Mouse (Mus musculus): Measurements from ENCODE around the gene Rnf215. TPM values are rescaled to one million over a fixed set of nuclear protein-coding genes. Genes with fewer than 3 reads are reported as not detected.
A peak's percentile ranks its signal among the peaks of the same experiment; 100 is the strongest.
"Not testable (repeated sequence)": the region's sequence is repeated elsewhere in the genome, so short reads cannot be mapped to it uniquely, and the experiment has no call there.

The Rnf215 gene
- total and polyA plus RNA-seq, 2 experiments: 10.3 to 13.1 TPM

DNA sequence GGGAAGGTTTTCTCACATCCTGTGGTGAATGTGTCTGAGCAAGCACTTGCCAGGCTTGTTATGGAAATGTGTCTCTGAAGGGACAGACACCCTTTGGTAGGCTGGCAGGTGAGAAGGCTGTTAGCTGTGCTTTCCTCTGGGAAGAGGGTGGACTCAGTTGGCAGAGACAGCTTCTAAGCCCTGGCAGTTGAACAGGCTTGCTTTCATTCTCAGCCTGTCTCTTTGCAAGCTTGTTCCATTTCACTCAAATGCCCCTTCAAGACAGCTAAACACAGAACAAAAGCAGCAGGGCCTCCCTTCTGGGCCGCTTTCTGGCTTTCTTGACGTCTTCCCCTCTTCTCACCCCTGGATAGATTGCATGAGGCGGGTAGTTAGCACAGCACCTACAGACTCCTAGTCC is 35.6 kb upstream of the Rnf215 start:
- H3K36me3 ChIP-seq (ENCODE audit: control insufficient read depth, insufficient read depth, low read length): peaks cover 49% of the 10 kb centered on the region
- no peak for TF ChIP-seq CTCF (IDR thresholded peaks at IDR 0.05; ENCODE audit: low read depth, low read length)
- TF ChIP-seq POLR2A (IDR thresholded peaks at IDR 0.05; ENCODE audit: extremely low read depth, insufficient read depth, low read length): no peak
- no peak overlapping the region for H3K9ac ChIP-seq (ENCODE audit: low read depth, low read length)
- 84% methylated on average over 3 of the region's 3 CpGs for WGBS
- no peak overlapping the region for H3K4me3 ChIP-seq (ENCODE audit: insufficient read depth, low read depth, low read length)
- DNase-seq (ENCODE audit: extremely low read depth, low read depth, low spot score): no peak
- no peaks in the 10 kb centered on the region for H3K4me1 ChIP-seq (ENCODE audit: control insufficient read depth, insufficient read depth, low read length)
- no peak overlapping the region for H3K27ac ChIP-seq (replicated peaks; ENCODE audit: insufficient read depth, low read depth, low read length)
- no peaks in the 10 kb centered on the region for H3K27me3 ChIP-seq (ENCODE audit: control insufficient read depth, insufficient read depth, low read length)
- H3K79me2 ChIP-seq (ENCODE audit: control insufficient read depth, insufficient read depth, low read length): no peaks in the 10 kb centered on the region

DNA sequence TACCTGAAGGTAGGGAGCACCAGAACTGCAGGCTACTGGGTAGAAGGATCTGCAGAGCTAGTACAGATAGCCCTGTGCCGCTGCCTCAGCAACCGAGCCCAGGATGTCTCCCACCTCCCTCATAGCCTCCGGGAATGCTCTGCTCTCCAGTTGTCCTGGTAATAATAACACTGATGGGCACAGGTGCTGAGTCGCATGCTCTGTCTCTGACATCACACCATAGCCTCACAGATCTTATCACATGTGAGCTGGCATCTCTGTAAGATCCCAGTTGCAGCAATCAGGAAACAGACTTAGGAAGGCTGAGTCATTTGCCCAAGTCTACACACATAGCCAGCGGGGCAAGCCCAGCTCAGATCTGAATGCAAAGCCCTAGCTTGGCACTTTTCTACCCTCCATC is 33.2 kb upstream of the Rnf215 start:
- 0 out of 2 replicates have a peak, but pooled peaks cover 2% of the 10 kb centered on the region for H3K4me1 ChIP-seq (ENCODE audit: control insufficient read depth, insufficient read depth, low read length)
- H3K36me3 ChIP-seq (ENCODE audit: control insufficient read depth, insufficient read depth, low read length): peaks cover 66% of the 10 kb centered on the region

DNA sequence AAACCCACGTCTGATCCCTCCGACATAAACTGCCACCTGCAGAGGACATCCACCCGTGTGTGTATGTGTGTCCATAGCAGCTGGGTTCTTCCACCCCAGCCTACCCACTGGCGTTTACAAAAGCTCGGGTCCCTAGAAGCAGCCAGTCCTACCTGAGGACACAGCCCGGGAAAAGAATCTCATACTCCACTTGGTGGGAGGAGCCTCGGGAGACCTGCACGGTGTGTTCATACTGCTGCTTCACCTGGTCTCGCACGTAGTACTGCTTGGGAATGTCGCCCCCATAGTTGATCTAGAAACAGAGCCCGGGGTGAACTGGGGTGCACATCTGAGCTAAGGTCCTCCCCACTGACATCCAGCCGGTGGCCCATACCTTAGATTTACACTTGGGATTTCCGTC is 31.5 kb upstream of the Rnf215 start:
- H3K9ac ChIP-seq (ENCODE audit: low read depth, low read length): no peak overlapping the region
- no peaks in the 10 kb centered on the region for H3K79me2 ChIP-seq (ENCODE audit: control insufficient read depth, insufficient read depth, low read length)
- no peak overlapping the region for H3K27ac ChIP-seq (replicated peaks; ENCODE audit: insufficient read depth, low read depth, low read length)
- H3K4me1 ChIP-seq (ENCODE audit: control insufficient read depth, insufficient read depth, low read length): peaks cover 11% of the 10 kb centered on the region
- WGBS: 87% methylated on average over 14 of the region's 14 CpGs
- no peak for DNase-seq (ENCODE audit: extremely low read depth, low read depth, low spot score)
- H3K4me3 ChIP-seq (ENCODE audit: insufficient read depth, low read depth, low read length): no peak overlapping the region
- H3K27me3 ChIP-seq (ENCODE audit: control insufficient read depth, insufficient read depth, low read length): no peaks in the 10 kb centered on the region
- TF ChIP-seq POLR2A (IDR thresholded peaks at IDR 0.05; ENCODE audit: extremely low read depth, insufficient read depth, low read length) (no peak), CTCF (IDR thresholded peaks at IDR 0.05; ENCODE audit: low read depth, low read length) (no peak)
- peaks cover 72% of the 10 kb centered on the region for H3K36me3 ChIP-seq (ENCODE audit: control insufficient read depth, insufficient read depth, low read length)

More for the DNA sequence above, 33.2 kb upstream of the Rnf215 start:
- Histone ChIP-seq H3K27me3 (ENCODE audit: control insufficient read depth, insufficient read depth, low read length) (no peaks in the 10 kb centered on the region), H3K27ac (replicated peaks; ENCODE audit: insufficient read depth, low read depth, low read length) (no peak overlapping the region), H3K79me2 (ENCODE audit: control insufficient read depth, insufficient read depth, low read length) (no peaks in the 10 kb centered on the region), H3K9ac (ENCODE audit: low read depth, low read length) (no peak overlapping the region), H3K4me3 (ENCODE audit: insufficient read depth, low read depth, low read length) (no peak overlapping the region)
- WGBS: 82% methylated on average over 5 of the region's 5 CpGs
- DNase-seq (ENCODE audit: extremely low read depth, low read depth, low spot score): no peak
- TF ChIP-seq POLR2A (IDR thresholded peaks at IDR 0.05; ENCODE audit: extremely low read depth, insufficient read depth, low read length) (no peak), CTCF (IDR thresholded peaks at IDR 0.05; ENCODE audit: low read depth, low read length) (no peak)

DNA sequence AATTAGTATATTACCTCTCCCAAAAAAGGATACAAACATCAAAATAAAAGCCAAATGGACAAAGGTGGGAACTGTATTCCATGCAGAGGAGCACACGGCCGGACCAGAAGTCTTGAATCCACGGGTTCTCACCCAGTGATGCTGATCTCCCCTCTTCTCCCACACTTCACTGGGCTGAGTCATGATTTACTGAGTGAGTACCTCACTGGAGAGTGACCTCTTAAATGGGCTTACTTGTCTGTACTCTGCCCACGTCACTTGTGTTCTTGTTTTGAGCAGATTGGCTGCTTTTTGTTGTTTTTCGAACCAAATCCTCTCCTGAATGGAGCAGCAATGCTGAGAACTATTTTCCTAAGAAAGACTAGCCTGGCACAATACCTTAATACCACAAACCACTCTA is 30.0 kb upstream of the Rnf215 start:
- no peak overlapping the region for H3K9ac ChIP-seq (ENCODE audit: low read depth, low read length)
- no peak overlapping the region for H3K27ac ChIP-seq (replicated peaks; ENCODE audit: insufficient read depth, low read depth, low read length)
- no peak overlapping the region for H3K4me3 ChIP-seq (ENCODE audit: insufficient read depth, low read depth, low read length)
- DNase-seq (ENCODE audit: extremely low read depth, low read depth, low spot score): peak; percentile 24
- H3K36me3 ChIP-seq (ENCODE audit: control insufficient read depth, insufficient read depth, low read length): peaks cover 68% of the 10 kb centered on the region
- no peaks in the 10 kb centered on the region for H3K79me2 ChIP-seq (ENCODE audit: control insufficient read depth, insufficient read depth, low read length)
- no peak for TF ChIP-seq CTCF (IDR thresholded peaks at IDR 0.05; ENCODE audit: low read depth, low read length)
- TF ChIP-seq POLR2A (IDR thresholded peaks at IDR 0.05; ENCODE audit: extremely low read depth, insufficient read depth, low read length): no peak
- 89% methylated on average over 5 of the region's 5 CpGs for WGBS
- no peaks in the 10 kb centered on the region for H3K27me3 ChIP-seq (ENCODE audit: control insufficient read depth, insufficient read depth, low read length)
- H3K4me1 ChIP-seq (ENCODE audit: control insufficient read depth, insufficient read depth, low read length): peaks cover 22% of the 10 kb centered on the region

DNA sequence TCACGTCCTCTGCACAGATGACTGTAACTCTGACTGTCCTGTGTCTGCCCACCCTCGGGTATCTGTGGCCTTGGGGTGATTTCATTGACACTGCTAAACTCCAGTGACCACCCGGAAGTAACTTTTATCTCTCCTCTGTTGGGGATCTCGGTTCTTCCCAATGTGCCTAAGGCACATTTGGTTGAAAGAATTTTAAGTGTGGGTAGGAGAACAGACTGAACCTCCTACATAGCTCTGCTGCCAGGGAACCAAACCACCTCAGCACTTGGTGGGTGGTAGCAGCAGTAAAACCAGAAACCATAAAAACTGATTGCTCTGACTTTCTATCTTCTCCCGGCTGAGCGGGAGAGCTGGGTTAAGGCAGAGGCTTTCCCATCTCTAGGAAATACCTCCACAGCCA is 29.6 kb upstream of the Rnf215 start:
- Histone ChIP-seq H3K4me1 (ENCODE audit: control insufficient read depth, insufficient read depth, low read length) (peaks cover 25% of the 10 kb centered on the region), H3K9ac (ENCODE audit: low read depth, low read length) (no peak overlapping the region), H3K36me3 (ENCODE audit: control insufficient read depth, insufficient read depth, low read length) (peaks cover 71% of the 10 kb centered on the region), H3K27ac (replicated peaks; ENCODE audit: insufficient read depth, low read depth, low read length) (no peak overlapping the region), H3K4me3 (ENCODE audit: insufficient read depth, low read depth, low read length) (no peak overlapping the region), H3K79me2 (ENCODE audit: control insufficient read depth, insufficient read depth, low read length) (no peaks in the 10 kb centered on the region), H3K27me3 (ENCODE audit: control insufficient read depth, insufficient read depth, low read length) (no peaks in the 10 kb centered on the region)
- WGBS: 73% methylated on average over 6 of the region's 6 CpGs
- DNase-seq (ENCODE audit: extremely low read depth, low read depth, low spot score): no peak
- TF ChIP-seq CTCF (IDR thresholded peaks at IDR 0.05; ENCODE audit: low read depth, low read length): no peak
- TF ChIP-seq POLR2A (IDR thresholded peaks at IDR 0.05; ENCODE audit: extremely low read depth, insufficient read depth, low read length): no peak

DNA sequence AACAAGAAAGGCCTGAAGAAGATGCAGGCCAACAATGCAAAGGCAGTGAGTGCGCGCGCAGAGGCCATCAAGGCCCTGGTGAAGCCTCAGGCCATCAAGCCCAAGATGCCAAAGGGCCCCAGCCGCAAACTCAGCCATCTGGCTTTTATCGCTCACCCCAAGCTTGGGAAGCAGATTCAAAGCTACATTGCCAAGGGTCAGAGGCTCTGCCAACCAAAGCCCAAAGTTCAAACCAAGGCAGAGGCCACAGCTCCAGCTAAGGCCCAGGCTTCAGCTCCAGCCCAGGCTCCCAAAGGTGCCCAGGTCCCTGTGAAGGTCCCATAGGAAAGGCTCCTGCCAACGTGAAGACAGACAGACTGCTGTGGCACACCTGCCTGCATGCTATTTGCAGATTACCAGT is 27.1 kb upstream of the Rnf215 start:
- Histone ChIP-seq H3K4me1 (ENCODE audit: control insufficient read depth, insufficient read depth, low read length) (peaks cover 39% of the 10 kb centered on the region), H3K36me3 (ENCODE audit: control insufficient read depth, insufficient read depth, low read length) (peaks cover 63% of the 10 kb centered on the region), H3K27ac (replicated peaks; ENCODE audit: insufficient read depth, low read depth, low read length) (peak overlapping the region; percentile 51)
- H3K9ac ChIP-seq (ENCODE audit: low read depth, low read length); H3K27me3 ChIP-seq (ENCODE audit: control insufficient read depth, insufficient read depth, low read length); H3K79me2 ChIP-seq (ENCODE audit: control insufficient read depth, insufficient read depth, low read length); H3K4me3 ChIP-seq (ENCODE audit: insufficient read depth, low read depth, low read length): not testable (repeated sequence)
- 27% methylated on average over 6 of the region's 6 CpGs for WGBS
- DNase-seq (ENCODE audit: extremely low read depth, low read depth, low spot score): peak; percentile 92
